Mouse (Mus musculus): ENCODE measurements around the gene Rbm20.

The Rbm20 gene

DNA sequence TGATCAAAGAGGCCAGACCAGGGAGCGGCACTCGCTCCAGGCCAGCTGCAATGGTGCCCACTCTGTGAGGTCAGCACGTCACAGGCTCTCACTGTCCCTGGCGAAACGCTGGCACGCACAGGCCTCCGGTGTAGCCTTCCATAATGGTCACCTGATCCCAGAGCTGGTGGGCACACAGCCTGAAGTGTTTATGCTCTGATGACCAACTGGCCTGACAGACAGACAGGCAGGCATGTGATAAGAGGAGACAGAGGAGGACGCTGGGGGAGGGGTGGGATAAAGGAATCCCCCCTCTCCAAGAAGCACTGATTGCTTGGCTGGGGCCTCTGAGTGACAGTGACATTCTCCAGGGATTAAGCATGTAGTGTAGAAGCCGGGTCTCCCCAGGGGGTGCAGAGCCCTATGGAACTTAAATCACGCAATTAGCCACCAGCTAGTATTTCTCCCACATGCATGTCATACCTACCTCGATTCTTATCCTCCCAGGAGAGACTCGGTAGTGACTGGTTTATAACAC lies 6.4 kb upstream of the Rbm20 start:
- DNase-seq (ENCODE audit: low read depth in 1 of 2, low spot score in 2 of 2) = no peak

DNA sequence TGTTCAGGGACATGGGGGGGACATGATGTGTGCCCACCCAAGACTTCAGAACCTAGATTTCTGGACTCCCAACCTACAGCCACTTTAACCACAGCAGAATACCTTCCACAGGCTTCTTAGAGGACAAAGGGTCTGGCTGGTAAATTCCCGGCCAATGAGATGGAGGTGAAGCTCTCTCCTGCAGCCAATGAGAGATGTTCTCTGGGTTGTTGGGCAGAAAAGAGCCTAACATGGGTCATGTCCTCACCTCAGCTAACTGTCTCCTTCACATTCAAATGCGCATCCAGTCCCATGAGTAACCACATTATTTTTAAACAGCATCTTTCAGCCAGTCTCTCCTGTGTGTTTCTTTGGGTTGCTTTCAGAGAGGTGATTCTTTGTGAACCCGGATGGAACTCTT lies 5.7 kb upstream of the Rbm20 start:
- no peak for DNase-seq (ENCODE audit: low read depth in 1 of 2, low spot score in 2 of 2)

DNA sequence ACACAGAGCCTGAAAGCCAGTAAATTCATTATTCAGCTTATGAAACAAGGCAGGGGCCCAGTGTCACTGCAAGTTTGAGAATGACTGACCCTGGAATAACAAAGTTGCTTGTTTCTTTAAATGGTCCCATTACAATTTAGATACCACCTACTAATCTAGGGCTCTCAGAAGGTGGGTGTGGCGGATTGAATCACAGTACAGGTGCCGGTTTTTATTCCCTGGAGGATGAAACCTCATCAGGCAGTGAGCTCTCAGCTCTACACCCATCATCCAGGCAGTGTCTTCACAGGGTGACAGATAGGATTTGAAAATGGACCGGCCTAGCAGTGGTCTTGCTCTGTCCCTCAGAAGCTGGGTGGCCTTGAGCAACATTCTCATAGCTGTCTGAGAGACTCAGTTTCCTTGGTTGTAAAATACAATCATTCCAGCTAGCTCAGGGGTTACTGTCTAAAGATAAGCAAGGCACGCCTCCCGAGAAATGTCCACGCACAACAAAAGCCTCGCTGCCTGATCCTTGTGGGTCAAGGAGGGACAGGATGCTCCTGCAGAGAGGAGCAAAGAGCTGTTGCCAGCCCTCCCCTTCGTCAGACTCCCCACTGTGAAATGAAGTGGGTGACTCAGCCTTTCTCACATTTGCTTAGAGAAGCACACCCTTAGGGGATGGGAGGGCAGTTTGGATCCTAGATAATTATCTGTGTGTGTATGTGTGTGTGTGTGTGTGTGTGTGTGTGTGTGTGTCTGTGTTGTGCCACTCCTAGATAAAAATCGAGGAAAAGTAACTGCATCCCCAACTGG lies 2.8 kb upstream of the Rbm20 start:
- no peak for DNase-seq (ENCODE audit: low read depth in 1 of 2, low spot score in 2 of 2)

DNA sequence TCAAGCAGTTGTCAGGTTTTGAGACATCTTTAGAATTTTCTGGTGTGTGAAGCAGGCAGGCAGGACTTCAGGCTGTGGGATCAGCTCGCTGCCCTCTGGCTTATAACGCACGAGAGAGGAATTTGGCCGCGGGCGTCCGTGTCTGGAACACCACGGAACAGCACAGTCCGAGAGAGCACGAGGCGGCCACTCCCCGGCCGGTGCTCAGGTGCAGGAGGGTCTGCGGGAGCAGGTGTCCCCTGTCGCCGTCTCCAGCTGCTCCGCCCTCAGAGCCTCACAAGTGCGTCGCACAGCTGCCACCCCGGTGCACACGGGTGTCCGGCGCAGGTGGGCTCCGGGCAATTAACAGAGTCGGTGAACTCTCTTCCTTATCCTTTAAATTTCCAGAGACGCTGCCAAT lies 878 bp upstream of the Rbm20 start:
- no peak for DNase-seq (ENCODE audit: low read depth in 1 of 2, low spot score in 2 of 2)

DNA sequence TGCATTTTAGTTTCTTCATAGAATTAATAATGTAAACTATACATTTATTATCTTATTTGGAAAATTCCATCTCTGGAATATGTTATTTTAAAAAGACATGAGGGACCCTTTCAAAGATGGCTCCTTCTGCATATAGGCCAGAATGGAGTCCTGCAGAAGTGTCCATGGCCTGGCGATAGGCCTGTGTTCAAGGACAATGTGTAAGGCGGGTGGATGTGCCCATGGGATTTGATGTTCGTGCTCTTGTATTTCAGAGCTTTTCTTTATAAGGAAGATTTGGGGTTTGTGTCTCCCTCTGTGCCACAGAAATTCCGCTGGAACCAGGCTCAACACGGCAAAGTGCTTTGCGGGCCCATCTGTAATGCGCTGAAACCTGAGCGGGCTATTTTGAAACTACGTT lies 2.1 kb downstream of the Rbm20 start:
- no peak for DNase-seq (ENCODE audit: low read depth in 1 of 2, low spot score in 2 of 2)

DNA sequence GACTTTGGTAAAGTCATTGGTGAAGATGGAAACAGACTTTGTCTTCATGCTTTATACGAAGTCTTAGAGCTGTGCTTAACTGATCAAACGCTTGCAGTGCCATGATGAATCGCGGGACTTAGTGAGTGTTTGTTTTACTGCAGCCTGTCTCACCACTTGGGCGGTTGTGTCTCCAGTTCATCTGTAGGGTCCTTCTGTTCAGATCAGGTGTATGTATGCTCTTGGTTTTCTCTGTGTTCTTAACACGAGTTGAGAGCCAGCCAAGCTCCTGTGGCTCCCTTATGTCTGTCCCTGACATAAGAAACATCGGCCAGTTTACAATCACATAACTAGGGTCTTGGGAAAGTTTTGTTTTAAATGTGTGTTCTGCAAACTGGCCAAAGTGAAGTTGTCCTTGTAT lies 2.9 kb downstream of the Rbm20 start:
- DNase-seq (ENCODE audit: low read depth in 1 of 2, low spot score in 2 of 2) = no peak

DNA sequence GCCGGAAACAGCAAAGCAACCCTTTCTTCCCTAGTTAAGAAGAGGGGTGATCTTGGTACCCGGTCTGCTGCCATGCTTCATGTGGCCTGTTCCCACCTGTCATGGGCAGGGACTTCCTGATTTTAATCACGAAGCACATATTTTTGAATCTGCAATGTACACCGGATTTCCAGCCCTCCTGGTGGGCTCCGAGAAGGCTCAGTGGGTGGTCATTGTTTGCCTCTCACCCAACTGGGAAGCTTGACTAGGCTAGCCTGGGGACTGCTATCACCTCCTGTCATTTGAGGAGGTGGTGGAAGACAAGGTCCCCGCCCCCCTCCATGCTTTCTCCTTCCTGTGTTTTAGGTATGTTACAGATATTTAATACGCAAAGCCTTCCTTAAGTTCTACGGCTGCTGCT lies 5.3 kb downstream of the Rbm20 start:
- no peak for DNase-seq (ENCODE audit: low read depth in 1 of 2, low spot score in 2 of 2)

DNA sequence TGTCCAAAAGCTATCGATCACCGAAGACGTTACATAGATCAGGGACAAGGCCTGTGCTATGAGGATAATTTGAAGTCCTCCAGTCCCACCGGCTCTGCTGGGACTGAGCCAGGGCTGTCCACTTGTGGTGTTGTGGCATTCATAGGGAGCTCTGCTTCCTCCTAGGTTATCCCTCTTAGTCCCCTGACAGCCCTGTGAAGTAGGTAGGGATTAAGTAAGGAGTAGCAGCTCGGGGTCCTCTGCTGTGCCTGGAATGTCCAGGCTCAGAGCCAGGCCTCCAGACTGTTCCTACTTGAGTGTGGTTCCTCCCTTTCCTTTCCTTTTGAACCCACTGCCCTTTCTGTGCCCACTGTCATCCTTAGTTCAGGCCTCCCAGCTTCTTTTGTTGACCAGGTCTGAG lies 10.5 kb downstream of the Rbm20 start:
- no peak for DNase-seq (ENCODE audit: low read depth in 1 of 2, low spot score in 2 of 2)

DNA sequence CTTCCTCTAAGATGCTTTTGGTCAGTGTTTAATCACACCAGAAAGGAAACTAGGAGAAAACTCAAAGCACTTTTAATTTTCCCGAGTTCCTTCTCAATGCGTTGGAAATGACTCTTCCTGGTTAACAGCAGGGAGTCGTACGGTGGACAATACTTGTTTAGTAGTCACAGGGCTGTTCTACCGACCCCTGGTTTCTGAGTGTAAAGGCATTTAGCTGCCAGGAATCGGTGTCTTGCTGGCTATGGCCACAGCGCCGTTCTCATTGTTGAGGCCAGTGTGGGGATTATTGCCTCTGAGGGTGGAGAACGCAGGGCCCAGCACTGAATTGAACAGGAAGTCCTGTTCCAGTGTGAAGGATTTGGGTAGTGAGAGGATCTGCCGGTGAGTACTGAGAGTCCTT lies 13.7 kb downstream of the Rbm20 start:
- DNase-seq (ENCODE audit: low read depth in 1 of 2, low spot score in 2 of 2) = no peak

DNA sequence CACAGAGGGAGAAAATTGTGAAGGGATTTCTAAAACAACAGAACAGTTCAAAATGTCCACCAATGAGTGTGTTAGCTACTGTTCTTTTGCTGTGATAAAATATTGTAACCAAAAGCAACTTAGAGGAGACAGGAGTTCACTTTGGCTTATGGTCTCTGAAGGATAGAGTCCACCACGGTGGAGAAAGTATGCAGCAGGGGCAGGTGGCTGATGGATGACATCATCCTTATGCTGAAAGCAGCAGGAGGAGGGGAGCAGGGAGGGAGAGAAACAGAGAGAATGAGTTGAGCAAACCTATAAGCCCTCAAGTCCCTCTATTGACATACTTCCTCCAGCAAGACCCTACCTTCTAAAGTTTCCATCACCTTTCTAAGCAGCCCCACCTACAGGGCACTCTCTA lies 16.9 kb downstream of the Rbm20 start:
- DNase-seq (ENCODE audit: low read depth in 1 of 2, low spot score in 2 of 2) = no peak

DNA sequence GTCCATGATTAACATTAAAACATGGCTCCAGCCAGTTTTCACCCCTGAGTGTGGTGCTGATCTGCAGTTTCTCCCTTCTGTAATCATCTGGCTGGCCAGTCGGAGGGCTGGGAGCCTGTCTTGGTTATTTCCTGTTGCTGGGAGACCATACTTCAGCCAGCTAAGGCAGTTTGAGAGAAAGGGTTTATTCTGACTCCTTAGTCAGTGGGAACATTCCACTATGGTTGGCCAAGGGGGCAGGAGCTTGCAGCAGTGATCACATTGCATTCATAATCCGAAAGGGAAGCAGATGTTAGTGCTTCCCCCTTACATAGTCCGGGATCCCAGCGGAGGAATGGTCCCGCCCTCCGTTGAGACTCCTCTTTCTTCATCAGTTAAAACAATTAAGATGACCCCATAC lies 19.0 kb downstream of the Rbm20 start:
- no peak for DNase-seq (ENCODE audit: low read depth in 1 of 2, low spot score in 2 of 2)

DNA sequence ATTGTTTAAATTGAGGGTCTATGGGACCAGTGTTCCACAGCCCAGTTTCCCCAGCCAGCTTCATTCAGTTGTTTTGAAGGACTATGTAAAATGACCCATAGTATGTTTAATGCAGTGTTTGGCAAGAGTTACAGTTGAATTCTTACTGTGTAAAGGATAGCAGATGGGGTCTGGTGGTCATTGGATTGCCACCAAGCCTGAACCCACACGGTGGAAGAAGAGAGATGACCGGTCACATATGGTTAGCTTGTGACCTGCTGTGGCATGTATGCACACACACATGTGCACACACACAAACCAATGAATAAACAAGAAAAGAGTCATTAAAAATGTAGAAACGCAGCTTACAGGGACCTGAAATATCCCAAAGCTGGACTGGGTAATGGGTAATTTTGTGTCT lies 19.5 kb downstream of the Rbm20 start:
- DNase-seq (ENCODE audit: low read depth in 1 of 2, low spot score in 2 of 2) = no peak

DNA sequence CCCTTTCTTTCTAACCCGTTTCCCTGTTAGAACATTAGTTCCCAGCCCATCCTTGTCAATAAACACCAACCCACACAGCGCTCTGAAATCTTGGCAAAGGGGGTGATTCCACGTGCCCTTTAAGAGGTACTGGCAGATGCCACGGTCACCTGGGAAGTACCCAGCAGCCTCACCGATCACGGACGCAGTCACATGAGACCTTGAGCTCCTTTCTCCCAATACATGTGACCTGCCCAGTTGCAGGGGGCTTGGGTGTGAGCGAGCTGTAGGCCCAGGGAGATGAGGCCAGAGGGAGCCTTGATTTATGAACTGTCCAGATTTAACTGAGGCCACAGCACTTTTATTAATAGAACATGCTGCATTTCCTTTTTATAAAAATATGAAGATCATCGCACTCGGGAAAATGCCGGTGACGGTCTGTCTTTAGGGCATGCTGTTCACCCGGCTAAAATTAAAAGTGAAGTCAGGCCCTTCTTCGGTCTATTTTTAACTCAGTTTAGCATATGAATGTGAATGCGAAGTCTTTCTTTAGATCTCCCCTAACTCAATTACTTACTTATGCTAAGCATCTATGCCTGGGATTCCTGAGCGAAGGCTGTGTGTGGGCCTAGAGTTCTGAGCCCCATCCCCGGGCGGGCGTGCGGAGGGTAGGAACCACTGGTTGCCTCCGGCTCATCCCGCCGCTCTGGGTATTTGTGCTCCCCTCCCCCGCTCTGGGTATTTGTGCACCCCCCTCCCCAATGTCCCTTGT lies 20.4 kb downstream of the Rbm20 start:
- no peak for DNase-seq (ENCODE audit: low read depth in 1 of 2, low spot score in 2 of 2)

DNA sequence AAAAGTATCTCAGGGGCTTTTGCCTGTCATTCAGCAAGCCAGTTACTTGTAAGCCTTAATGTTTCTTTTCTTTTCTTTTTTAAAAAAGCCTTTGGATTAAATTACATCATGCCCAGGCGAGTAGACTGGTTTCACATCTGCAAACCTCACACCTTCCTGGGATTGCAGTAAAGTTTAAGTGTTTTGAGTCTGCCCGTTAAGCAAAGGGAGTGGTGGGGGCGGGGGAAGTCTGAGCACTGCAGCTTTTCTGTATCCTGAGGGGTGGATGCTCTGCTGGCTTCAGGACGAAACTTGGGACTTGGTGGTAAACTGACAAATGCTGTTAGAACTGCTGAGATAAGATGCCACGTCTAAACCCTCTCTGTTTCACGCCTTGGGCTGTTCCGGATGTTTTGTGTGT lies 22.6 kb downstream of the Rbm20 start:
- no peak for DNase-seq (ENCODE audit: low read depth in 1 of 2, low spot score in 2 of 2)

DNA sequence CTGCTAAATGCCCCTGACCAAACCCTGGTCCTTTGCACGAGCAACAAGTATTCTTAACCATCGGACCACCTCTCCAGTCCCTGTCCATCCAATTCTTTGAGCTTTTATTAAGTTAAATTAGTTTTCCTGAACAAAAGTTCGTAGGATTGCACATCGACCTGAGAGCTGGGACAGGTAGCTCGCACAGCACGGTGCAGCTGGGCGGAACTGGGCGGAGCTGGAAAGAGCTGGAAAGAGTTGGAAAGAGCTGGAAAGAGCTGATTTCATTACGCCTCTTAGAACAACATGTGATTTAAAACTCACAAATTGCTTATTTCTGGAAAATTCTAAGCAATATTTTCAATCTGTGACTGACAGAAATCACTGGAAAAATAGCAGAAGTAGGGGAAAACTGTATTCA lies 24.3 kb downstream of the Rbm20 start:
- no peak for DNase-seq (ENCODE audit: low read depth in 1 of 2, low spot score in 2 of 2)

DNA sequence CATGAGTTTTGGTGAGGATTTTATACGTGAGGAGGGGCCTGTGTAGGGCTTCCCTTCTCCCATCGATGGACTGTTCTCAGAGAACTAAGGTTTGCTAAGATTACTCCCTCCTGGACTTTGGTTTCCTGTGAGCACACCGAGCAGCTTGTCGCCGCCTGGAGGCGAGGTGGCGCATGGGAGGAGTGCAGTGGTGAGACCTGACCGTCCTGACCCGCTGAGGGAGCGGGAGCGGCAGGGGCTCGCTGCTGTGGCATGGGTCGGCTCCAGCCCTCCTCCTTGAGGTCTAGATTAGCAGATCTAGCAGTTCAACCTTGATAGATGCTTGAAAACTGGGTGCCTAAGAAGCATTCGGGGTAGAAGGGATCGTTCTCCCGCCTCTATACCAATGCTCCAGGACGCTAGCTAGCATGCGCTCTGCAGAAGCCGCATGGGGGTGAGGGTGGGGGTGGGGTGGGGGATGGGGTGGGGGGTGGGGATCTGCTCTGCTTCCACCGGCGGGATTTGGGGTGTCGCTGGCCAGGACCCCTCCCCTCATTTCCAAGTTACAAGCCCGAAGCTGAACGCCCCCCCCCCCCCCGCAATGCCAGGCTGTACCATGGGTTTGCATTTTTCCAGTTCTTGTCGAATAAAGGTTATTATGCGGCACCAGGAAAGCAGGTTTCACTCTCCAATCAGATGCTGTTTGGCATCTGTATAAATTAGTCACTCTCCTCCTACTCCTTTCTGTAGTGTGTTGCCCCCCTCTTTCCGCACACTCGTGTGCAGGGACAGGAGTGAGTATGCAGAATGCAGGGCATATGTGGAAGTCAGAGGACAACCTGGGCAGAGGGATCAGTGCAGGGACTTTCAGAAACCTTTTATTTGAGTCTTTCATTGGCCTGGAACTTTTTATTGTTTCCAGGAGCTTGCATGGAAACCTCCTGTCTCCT lies 28.1 kb downstream of the Rbm20 start:
- no peak for DNase-seq (ENCODE audit: low read depth in 1 of 2, low spot score in 2 of 2)

DNA sequence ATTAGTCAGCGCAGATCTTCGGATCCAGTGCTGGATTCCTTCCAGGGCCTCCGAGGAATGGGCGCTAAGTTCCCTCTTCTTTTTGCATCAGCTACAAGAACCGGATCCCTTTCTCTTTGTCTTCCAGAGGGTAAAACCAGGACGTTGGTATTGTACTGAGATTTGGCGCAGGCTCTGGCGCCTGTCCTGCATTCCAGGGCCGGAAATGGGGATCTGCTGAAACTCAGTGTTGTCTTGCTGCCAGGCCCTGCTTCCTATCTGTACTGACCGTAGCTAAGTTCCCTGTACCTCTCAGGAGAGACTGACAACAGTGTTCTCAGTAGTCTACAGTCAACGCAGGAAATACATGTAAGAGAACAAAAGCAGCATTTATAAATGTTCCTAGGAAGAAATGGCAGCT lies 31.3 kb downstream of the Rbm20 start:
- no peak for DNase-seq (ENCODE audit: low read depth in 1 of 2, low spot score in 2 of 2)

DNA sequence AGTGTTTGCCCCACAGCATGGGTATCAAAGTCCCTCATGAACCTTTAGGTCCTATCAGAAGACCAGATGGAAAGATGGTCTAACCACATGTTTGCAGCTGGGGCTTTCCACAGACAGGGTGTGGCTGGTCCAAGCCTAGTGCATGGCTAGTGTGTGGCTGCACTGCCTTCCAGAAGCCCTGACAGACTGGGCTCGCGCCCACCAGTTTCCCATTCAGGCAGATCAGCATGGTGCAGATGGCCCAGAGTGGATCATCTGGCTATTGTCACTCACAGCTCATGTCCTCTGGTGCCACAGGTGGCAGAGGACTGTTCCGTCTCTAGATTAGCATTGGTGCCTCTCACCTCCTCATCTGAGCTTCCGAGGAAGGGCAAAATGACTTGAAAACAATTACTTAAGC lies 33.8 kb downstream of the Rbm20 start:
- DNase-seq (ENCODE audit: low read depth in 1 of 2, low spot score in 2 of 2) = no peak

DNA sequence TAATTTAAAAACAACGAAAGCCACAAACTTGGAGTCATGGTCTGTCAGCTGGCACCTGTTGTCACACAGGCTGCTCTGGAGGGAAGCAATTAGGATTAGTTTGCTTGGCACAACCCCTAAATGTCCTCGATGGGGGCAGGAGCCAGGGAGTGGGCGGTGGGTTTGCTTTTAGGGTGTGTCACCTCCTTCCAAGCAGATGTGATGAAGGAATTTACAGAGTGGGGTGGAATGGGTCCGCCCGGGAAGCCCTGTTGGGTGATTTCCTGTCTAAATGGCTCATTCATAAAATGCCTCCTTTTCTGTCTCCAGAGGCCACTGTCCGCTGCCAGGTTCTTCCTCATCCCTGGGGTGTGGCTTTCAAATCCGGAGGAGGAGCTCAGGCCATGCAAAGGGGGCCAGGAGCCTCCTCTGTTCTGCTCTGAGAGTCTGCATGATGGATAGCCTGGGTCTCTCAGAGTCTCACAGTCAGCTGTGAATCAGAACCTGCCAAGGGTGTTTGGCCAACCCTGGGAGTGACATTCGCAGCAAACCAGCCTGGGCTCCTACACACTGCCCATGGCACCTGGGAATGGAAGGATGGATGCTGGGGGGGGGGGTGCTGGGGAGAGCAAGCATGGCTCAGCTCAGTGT lies 34.3 kb downstream of the Rbm20 start:
- DNase-seq (ENCODE audit: low read depth in 1 of 2, low spot score in 2 of 2) = no peak

DNA sequence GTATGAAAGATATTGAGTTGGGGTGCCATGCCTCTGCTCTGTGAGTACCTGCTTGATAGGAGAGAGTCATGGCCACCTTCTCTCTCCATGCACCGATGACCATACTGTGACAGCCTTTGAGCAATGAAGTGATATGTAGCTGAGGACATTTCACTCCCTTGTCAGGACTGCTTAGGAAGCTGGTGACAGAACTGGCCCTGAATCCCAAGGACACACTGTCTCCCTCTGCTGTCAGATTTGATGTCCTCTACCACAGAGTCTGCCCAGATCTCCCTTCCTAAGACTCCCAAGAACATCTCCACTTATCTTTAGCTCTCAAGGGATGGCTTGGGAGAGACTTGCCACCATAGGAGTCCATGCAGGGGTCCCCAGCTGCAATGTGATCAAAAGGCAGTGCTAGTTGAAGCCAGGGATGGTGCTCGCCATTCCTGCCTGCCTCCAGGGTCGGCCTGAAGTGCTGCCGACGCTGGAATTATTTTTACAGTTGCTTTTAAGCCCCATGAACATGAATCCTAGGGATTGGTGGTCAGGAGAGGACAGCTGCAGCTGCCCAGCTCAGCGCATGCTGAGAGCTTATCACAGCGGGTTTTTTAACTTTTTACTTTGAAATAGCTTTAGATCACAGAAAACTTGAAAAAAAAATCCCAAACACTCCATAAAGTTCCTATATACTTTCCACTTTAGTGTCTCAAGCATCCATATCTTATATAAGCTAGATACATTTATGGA lies 35.4 kb downstream of the Rbm20 start:
- no peak for DNase-seq (ENCODE audit: low read depth in 1 of 2, low spot score in 2 of 2)

All from monocyte, adult 2 months (primary cell).